Mouse (Mus musculus) frontal cortex, postnatal 25 days (tissue): Measurements from ENCODE around the gene Ttc16.

ENCODE experiments used
- DNase-seq, 2 experiments: peaks; one replicate each; pipeline ENCODE4 v3.0.0; 2022; ENCODE audit warnings: low spot score in 2 of 2

The Ttc16 gene

DNA sequence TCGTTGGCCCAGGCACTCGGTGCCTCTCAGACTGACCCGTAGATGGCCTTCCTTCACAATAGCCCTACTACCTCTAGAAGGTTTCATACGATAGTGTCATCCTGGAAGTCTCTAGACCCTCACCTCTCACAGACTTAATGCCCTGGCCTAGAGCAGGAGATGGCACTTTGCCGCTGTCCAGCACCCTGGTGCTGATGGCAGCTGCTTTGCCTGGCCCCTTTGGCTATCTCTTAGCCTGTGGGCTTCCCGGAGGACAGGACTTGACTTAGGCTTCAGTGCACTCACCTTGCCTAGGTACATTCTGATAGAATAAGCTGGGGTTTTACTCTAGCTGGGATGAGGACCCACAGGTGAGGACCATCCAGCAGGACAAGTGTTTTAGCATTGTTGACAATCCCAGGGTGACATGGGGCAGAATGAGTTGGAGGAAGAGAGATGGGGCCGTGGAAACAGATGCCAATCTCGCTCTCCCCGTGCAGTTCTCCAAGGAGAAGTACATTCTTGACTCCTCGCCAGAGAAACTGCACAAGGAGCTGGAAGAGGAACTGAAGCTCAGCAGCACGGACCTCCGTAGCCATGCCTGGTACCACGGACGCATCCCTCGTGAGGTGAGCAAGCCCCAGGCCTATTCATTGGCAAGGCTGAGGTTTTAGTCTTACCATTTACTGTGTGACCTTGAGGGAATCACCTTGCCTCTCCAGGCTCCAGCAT is 31.0 kb downstream of the Ttc16 start:
- no peak for DNase-seq

DNA sequence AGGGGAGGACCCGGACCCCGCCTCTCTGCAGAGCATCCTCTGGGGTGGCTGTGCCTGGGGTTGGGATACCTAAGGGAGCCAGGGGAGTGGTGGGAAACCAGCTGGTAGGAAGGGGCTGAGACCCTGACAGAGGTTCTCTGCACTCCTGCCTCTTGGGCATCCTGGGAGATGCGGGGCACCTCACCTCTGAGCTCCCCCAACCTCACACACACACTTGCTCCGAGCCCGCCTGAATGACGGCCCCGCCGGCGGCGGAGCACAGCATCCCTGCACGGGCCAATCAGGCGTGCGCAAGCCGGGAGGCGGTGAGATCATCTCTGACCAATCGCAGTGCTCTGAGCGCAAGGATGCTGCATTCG is 33.3 kb downstream of the Ttc16 start:
- DNase-seq, result peak; percentile 55 to 78

DNA sequence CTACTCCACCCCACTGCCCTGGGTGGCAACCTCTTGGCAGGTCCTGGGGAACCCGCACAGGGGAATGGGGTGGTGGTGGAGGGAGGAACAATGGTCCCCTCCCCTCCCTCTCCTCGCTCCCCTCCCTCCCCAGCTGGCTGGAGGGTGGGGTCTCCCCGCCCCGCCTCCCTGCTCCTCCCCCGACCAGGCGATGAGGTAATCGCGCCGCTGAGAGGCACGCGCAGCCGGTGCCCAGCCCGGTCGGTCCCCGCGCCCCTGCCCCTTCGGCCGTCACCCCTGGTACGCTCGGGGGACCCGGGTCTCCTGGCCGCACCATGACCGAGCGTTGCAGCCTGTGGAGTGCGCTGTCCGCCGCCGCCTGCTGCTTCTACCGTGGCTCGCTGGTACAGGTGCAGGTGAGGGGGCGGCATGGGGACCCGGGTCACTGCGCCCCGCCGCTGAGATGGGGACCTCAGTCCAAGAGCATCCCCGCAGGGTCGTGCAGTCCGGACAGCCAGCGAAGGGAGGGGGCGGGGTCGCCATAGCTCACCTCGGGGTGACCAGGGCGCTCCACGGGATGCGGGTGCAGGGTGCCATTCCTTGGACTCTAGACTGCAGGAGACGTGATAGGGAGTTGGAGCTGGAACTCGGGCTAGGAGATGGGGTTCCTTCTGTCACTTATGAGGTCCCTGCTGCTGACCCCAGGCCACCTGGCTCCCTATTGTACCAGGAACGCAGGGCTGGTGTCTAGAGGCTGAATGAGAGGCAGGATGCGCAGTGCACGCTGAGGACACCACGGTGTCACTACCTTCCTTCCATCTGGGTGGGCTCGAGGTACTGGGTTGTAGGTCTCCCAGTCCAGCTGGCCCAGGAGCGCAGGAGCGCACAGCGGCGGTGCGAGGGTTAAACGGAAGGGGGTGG is 33.9 kb downstream of the Ttc16 start:
- peak in 1 of 2 experiments; percentile 39 for DNase-seq

DNA sequence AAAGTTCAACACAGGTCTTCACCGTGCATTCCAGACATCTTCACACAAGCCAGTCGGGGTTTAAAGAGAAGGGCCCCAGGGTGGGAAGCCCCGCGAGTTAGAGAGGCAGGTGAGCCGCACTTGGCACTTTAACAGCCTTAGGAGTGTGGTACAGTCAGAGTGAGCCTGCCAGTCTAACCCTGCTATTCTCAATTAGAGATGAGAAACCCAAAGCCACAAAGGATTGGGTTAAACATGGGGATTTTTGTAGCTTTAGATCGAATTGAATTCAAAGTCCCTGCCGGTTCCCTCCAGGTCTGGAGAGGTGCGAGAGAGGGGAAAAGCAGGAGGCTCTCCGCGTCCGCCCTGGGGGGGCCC is 34.5 kb downstream of the Ttc16 start, which contains the start of gene 6330409D20Rik:
Gene 6330409D20Rik (minus strand): TSS at position 101 of the 357 bp plus-strand sequence.
- no peak for DNase-seq

DNA sequence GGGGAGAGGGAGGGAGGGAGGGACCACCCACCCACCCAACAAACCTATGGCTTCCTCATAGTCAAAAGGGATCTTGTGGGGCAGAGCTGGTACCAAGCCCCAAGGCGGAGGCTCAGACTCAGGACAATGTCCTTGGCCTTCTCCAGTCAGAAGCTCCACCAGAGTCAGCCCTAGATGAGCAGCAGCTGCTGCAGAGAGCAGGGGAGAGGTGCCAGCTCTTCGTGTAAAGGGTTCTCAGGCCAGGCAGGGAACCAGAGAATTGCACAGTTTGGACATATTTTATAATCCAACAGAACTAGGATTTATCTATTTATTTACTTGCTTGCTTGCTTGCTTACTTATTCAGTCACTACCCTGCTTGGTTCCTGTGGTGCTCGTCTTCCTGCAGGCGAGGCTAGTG is 36.1 kb downstream of the Ttc16 start:
- DNase-seq, result no peak

DNA sequence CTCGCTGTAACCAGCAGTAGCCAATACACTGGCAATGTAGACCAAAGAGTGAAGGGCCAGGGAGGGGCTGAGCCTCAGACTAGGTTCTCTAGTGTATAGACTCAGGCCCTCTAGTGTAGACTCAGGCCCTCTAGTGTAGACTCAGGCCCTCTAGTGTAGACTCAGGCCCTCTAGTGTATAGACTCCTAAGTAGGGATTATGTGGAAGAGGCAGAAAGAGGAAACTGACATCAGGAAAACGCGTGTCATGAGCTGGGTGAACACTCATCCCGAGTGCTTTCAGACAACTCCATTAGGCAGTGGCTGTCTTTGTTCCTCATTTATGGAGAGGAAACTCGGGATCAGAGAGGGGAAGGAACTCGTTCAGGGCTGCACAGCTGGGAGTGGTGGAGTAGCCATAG is 38.4 kb downstream of the Ttc16 start:
- no peak for DNase-seq

DNA sequence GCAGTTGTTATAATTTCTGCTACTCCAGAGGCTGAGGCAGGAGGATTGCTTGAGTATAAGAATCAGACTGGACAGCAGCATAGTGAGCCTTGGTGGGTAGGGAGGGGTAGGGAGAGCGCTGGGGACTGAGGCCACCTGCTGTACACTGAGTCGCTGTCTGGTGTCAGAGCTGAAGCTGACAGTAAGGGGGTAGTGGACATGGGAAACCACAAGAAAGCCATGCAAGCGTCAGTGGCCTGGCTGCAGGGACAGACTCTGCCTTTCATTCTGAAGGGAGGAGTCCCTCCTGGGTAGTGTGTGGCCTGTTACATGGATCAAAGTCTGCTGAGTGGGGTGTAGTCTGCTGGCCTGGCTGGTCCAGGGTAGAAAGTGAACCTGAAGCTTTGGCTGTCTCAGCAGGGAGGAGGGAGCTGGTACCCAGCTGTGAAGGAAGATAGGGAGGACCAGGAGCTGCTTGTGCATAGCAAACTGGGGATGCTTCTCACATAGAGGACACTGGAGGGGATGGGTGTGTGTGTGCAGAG is 39.1 kb downstream of the Ttc16 start:
- DNase-seq, result no peak

DNA sequence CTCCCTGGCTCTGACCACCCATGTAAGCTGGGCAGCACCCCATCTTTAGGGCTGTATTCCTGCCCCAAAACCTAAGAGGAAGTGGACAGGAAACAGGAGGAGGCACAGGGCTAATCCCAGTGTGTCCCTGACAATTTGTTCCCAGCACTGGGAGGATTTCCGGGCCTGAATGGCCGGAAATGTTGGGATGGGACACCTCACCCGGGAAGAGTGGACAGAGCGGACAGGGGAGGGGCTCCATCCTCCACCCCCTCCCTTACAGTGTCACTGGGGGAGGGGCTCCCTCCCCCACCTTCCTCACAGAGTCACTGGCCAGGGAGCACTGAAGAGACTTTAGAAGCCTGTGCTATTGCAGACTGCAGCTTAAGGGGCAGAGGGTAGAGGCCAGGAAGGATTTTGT is 40.5 kb downstream of the Ttc16 start:
- DNase-seq, result no peak

DNA sequence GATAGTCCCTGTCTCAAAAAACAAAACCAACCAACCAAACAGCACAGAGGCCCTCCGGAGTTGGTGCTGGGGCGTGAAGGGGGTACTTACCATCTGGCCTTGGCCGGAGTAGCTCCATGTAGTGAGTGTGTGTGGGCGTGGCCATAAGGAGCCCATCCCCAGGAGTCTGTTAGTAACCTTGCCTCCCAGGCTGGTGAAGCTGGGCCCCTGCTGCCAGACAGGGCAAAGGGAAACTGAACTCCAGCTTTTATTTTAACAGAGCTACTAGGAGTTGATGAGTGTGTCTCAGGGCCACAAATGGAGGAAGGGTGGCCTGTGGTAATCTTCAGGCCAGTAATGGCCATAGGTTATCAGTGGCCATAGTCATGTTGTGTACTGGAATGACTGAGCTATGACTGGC is 41.0 kb downstream of the Ttc16 start:
- no peak for DNase-seq

DNA sequence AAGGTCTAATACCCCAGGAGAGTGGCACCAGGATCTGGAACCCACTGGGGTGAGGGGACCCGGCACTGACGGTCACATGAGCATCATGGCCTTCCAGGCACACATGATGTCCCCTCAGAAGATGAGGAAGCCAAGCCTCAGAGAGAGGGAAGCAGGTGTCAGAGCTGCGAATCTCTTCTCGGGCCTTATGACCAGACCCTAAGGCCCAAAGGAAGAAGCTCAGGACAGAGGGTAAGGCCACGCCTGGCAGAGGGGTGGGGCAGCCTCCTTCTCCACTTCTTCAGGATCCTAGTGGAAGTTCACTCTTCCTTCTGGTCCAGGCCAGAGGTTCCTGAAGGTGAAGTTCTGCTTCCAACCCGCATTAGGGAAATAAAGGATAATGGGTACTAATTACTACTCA is 42.7 kb downstream of the Ttc16 start:
- no peak for DNase-seq

DNA sequence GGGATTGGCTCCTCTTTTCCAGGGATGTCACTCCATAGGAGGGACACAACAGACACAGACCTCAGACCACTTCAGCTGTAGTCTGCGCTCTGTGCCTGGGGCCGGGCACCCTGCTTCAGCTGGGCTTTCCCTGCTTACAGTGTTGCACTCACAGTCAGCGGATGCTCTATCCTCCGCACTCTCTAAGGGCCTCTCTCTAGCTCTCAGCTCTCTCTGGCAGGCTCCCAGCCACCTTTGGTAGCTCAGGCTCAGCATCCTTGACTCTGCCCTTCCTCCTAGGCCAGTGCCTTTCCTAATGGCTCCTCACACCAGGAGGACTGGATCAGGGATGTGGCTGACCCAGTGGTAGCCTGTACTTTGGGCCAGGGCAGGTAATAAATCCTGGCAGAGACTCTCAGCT is 43.5 kb downstream of the Ttc16 start:
- no peak for DNase-seq

DNA sequence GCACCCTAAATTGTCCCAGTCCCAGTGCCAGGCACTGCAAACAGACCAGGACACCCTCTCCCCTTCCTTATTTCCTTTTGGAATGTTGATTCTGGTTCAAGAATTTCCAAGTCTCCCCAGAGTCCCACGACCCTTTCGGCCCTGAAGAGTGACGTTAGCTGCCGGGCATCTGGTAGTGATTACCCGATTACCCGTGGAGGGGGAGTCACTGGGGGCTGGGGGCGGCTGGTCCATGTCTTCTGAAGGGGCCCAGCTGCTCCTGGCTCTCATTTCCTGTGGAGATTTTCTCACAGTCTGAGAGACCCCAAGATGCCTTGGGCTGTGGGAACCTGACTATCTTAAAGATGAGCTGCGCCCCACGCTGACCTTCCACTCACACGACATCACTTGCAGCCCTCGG is 44.6 kb downstream of the Ttc16 start:
- no peak for DNase-seq

DNA sequence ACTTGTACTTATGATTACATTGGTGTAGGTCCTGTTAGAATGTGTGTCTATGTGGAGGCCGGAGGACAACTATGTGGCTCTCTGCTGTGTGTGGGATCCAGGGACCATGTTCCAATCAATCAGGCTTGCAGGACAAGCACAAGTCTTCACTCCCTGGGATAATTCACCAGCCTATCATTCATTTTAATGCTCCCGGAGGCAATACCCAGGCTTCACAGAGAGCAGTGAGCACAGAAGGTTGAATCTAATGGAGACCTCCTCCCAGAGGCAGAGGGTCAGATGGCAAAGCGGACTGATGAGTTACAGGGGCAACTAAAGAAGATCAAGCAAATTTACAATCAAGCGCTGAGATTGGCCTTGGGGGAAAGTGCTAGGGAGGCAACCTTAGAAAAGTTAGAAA is 45.9 kb downstream of the Ttc16 start:
- DNase-seq, result no peak

DNA sequence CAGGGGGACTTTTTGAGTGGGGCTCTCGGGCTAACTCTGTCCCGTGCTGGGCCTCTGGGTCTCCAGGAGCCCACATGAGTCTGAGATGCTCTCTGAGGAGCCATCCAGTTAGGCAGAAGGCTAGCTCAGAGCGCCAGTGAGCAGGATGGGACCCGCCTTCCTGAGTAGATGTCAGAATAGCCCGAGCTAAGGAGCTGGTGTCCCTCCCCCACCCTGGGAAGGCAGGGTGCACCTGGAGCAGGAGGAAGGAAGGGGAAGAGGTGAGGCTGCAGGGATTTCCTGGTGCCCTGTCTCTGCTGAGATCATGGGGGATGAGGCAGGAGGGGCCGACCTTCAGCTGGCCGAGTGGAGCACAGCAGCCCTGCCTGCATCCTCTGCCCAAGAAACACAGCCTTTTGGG is 47.0 kb downstream of the Ttc16 start:
- no peak for DNase-seq

DNA sequence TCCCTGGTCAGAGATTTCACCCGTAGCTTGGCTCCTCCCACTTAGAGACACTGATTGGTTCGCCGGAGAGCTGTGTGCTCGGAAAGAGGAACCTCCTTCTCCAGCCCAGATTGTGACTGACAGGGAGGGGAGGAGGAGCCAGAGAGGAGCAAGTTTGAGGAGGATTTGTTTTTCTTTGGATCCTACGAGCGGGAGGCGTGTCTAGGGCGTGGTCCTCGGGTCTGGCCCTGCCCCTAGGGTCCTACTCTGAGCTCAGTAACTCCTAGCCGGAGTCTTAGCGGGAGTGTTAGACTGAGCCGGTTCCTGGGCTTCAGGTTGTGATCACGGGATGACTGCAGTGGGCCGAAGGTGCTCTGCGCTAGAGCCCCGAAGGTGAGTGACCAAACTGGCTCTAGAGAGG is 48.0 kb downstream of the Ttc16 start:
- DNase-seq, result peak; percentile 51 to 70

DNA sequence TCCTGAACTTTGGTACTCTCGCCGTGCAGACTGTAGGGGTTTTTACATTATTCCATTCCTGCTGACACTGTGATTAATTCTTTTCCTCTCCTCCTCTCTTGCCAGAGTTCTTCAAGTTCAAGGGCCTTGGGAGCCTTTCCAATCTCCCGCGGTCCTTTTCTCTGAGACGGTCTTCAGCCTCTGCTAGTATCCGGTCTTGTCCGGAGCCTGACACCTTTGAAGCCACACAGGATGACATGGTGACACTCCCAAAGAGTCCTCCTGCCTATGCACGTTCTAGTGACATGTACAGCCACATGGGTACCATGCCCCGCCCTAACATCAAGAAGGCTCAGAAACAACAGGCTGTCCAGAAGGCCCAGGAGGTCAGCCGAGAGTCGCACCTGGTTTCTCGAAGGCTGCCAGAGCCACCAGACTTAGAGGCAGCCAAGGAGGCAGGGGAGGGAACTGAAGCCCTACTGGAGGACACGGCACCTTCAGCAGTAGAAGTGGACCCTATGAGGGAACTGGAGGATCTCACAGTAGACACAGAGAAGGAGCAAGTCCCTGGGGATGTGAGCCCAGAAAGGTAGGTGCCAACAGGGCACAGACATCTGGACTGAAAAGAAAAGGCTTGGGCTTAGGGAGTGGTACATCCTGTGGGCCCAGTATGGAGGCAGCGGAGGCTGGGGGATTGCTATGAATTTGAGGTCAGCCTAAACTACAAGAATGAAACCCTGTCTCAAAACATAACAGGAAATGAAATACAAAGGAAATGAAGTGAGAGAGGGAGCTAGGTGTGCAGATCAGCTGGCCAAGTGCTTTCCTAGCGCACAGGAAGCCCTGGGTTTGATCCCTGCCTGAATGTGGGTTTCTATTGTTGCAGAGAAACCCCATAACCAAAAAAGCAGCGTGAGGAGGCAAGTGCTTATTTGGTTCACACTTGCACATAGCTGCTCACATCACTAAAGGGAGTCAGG is 50.3 kb downstream of the Ttc16 start:
- DNase-seq, result no peak

DNA sequence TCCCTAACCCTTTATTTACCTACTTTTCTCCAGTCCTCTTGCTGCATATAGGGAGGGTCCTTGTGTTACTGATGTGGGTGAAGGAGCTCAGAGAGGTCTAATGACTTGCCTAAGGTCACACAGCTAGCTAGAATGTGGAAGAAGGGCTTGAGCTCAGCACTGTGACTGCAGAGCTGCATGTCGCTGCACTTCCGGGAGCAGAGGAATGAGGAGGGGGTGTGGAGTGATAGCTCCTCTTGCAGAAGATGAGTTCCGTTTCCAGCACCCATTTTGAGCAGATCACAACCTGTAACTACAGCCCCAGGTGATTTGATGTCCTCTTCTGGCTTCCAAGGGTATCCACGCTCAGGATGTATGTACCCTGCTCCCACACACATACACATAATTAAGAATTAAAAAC is 51.3 kb downstream of the Ttc16 start:
- DNase-seq, result no peak

DNA sequence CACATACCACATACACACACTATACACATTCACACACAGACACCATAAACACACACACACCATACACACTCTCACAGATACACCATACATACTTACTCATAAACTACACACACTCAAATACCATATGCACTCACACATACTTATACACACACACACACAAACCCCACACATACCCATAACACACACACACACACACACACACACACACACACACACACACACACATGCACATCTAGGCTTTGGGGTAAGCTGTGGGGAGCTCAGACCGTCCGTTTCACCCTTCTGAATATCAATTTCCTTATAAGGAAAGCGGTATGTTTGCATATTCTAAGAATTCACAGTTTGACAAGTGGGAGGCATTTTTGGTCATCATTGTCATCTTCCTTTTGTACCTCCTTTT is 52.9 kb downstream of the Ttc16 start:
- DNase-seq, result no peak

DNA sequence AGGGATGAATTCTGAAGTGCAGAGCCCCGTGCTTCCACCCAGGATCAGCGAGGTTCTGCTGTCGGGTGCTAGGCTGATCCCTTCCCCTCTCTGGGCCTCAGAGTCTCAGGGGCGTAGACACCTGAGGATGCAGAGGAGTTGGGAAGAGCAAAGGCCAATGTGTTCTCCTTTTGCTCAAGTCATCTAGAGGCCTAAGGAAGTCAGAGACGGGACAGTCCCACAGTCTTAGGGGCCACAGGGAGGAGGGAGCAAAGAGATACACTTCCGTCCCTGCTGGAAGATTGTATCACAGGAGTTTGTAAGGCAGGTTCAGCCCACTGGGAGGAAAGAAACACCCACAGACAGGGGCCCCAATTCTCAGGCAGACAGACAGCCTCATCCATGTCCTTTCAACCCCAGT is 53.4 kb downstream of the Ttc16 start:
- no peak for DNase-seq

DNA sequence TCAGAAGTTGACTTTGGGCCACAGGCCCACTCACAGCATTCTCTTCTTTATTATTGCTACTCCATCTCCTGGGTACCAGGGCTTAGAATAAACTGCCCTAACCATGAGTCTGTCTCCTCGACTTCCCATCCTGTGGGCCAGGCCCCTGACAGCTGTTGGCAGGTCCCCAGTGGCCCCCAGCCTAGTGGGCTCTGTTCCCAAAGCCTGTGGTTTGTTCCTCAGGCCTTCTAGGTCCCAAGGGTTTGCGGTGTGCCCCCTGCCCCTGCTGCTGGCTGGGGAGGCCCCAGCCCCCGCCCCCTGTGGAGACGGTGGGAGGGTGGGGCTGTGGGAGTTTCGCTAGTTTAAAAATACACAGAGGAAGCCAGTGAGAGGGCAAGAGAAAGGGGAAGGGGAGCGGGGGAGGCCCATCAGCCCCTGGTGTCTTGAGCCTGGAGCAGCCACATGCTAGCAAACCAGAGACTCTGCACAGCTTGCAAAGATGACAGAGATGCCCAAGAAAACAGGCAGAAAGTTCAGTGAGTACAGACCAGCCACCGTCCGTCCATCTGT is 54.7 kb downstream of the Ttc16 start, which contains the start of gene Sh2d3c:
Gene Sh2d3c (plus strand): TSS at position 375 of the 549 bp plus-strand sequence.
- no peak for DNase-seq

DNA sequence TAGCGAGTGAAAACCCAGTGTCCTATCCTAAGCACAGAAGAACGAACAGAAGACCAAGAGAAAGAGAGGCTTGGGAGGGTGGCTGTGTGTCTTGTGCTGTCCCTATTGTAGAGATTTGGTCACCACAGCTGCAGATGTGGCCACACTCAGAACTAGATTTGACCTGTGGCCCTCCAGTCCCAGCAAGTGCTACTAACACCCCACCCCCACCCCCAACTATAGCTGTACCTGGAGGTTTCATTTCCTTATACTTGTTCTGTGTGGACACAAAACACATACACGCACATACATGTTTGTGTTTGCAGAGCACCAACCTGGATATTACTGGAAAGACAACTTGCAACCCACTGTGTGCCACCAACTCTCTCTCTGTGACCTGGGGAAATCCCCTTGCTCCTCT is 55.4 kb downstream of the Ttc16 start:
- no peak for DNase-seq

DNA sequence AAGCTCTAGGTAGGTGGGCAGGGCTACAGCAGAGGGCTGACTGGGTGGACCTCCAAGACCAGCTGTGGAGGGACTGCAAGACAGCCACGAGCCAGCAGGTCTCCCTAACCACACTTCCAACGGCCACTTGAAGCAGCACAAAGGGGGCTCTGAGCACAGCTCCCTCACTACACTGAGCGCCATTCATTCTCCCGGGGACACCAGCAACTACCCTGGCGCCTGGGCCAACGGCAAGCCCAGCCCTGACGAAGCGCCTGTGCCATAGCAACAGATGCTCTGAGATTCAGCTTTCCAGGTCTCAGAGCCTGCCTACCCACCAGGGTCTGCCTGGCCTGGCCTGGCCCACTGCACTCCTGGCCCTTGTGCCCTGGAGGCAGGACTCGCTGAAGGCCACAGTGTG is 56.7 kb downstream of the Ttc16 start:
- no peak for DNase-seq
